Mouse (Mus musculus) natural killer cell, adult 2 months (primary cell): ENCODE measurements around the gene Ddx39b.

ENCODE experiments used
- DNase-seq, 2 experiments: peaks; one replicate each; pipeline ENCODE4 v3.0.0; 2022; ENCODE audit warnings: low spot score in 2 of 2

Ddx39b gene

GRCm38 (mm10) chr17:35261651-35262050 lies 20.1 kb downstream of the Ddx39b start:
- DNase-seq, result no peak

DNA sequence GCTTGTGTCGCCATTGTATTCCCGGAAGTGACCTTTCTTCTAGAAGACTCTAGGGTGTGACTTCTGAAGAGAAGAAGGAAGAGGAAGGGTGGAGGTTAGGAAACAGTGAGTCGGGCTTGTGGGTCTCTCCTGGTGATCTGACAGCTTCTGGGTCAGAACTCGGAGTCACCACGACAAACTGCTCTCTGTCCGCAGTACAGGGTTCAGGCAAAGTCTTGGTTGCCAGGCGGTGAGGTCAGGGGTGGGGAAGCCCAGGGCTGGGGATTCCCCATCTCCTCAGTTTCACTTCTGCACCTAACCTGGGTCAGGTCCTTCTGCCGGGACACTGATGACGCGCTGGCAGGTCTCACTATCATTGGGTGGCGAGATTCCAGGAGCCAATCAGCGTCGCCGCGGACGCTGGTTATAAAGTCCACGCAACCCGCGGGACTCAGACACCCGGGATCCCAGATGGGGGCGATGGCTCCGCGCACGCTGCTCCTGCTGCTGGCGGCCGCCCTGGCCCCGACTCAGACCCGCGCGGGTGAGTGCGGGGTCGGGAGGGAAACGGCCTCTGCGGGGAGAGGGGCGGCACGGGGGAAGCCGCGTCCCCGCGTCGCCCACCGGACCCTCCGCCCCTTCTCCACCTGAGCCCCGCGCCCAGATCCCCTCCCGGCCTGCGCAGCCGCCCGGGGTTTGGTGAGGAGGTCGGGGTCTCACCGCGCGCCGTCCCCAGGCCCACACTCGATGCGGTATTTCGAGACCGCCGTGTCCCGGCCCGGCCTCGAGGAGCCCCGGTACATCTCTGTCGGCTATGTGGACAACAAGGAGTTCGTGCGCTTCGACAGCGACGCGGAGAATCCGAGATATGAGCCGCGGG lies 21.3 kb downstream of the Ddx39b start, which contains the start of gene H2-D1:
TSS of gene H2-D1 (plus strand) at position 67 of the 859 bp plus-strand sequence.
- DNase-seq, result peak; percentile 100

GRCm38 (mm10) chr17:35263523-35263883 lies 22.0 kb downstream of the Ddx39b start:
- DNase-seq, result no peak

DNA sequence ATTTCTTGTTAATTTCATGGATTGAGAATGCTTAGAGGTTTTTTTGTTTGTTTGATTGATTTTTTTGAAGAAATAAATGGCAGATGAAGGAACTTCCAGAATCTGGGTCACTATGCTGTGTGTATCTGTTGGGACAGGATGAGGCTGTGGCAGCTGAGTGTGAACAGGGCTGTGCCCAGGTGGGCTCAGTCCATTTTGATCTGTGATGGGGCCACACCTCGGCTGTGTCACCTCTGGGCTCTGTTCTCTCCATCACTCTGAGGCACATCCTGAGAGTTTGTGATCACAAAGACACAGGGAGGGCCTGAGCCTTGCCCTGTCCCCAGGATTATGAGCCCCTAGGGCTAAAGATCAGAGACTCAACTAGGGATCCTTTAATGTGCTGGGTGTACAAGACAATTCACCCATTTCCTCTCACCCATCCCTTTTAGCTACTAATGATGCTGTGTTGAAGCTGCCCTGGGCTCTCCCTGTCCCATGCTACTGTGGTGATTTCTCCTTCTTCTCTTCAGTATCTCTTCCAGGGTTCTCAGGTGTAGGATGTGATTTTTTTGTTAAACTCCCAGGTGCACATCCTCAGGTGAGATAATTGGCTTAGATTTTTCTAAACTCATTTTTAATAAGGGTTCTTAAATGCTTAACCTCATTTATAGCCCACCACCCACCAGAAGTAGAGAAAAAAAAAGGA lies 26.0 kb downstream of the Ddx39b start:
- DNase-seq, result peak in 1 of 2 experiments; percentile 41

DNA sequence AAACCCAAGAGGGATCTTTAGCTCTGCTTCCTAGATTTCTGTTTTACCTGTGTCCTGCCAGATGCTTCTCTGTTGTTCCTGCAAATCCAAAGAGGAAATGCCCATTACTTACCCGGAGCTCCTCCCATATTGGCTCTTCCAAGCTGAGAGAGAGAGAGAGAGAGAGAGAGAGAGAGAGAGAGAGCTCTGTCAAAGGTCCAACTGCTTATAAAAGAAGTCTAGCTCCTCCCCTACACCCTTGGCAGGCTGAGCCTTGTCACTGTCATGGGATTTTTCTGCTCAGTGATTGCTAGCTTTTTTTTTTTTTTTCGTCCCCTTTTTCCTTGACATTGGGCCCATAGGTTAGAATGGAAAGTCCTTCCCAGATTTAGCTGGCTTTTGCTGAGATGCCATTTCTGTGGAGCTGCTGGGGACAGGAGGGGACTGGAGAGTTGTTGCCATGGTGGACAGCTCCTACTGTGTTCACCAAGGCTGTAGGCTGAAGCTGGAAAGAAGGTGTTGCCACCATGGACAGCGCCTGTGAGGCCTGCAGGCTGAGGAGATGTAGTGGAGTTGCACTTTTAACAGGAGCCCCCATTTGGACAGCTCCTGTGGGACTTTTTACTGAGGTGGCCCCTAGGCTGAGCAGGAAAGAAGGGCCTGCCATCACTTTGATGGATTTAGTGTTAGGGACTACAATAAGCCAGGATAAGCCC lies 28.3 kb downstream of the Ddx39b start:
- DNase-seq, result no peak

DNA sequence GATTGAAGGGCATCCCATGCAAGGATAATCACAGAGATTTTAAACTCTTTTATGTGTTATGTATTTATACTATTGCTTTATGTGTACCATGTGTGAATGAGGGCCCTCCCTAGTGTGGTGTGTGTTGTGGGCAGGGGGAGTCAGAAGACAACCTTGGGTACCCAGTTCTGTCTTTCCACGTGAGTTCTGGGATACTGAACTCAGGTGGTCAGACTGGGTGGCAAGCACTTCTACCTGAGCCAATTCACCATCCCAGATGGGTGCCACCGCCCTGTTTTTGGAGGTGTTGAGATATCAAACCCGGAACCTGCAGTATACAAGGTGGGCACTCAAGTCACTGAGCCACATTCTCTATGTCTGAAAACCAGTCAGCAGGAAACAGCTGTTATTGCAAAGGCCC lies 30.7 kb downstream of the Ddx39b start:
- DNase-seq, result no peak

GRCm38 (mm10) chr17:35274770-35275169 lies 33.2 kb downstream of the Ddx39b start:
- peak; percentile 76 to 85 for DNase-seq

GRCm38 (mm10) chr17:35276304-35276864 lies 34.8 kb downstream of the Ddx39b start:
- DNase-seq, result no peak

DNA sequence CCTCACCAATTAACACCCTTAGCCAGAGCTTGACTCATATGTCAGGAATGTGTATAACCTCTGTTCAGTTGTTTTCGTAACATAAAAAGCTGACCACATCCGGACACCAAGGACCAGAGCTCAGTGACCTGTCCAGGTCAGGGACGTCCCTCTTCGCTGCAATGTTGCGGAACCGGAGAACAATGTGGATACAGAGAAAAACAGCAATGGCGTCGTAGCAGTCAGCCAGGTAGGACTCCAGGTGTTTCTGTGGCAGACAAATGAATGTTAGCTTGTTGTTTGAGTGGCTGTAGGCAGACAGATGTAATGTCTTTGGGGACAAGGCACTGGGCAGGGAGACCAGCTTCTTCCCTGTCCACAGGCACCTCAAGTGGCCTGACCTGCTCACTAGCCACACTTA lies 36.5 kb downstream of the Ddx39b start:
- DNase-seq, result no peak

DNA sequence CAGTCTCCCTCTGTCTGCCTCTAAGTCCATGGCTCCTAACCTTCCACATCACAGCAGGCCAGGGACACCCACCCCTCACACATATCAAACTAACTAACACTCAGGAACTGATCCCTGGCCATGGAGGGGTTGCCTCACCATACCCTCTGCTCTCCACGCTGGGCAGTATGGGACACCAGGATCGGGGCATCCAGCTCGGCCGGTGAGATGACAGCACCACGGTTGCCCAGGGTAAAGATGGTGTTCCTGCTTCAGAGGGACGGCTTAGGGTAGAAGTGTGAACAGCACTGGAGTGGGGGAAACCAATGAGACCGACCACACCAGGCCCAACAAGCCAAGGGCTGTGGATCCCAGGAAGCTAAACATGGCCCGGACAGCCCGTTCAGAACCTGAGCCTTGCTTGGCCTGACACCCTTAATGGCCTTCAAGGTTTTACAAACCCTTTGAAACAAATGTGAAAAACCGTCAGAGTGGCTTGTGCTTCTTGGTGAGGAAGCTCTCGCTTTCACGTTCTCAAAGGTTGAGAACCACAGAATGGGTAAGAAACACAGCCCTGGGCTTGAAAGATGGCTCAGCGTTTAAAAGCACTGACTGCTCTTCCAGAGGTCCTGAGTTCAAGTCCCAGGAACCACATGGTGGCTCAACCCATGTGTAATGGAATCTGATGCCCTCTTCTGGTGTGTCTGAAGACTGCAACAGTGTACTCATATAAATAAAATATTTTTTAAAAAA lies 37.6 kb downstream of the Ddx39b start:
- no peak for DNase-seq

GRCm38 (mm10) chr17:35280276-35280675 lies 38.7 kb downstream of the Ddx39b start:
- DNase-seq, result no peak

DNA sequence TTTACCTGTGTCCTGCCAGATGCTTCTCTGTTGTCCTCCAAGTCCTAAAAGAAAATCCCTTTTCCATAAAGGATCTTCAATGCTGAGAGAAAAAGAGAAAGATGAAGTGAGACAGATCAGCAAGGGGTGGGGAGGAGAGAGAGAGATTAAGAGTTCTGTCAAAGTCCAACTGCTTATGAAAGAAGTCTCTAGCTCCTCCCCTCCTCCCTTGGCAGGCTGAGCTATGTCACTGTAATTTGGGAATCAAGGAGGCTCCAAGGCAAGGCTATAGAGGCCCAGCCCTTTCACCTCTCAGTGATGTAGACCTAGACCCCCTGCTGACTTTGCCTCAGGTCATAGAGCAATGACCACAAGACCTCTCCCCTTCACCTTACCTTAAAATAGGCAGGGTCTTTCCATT lies 43.9 kb downstream of the Ddx39b start:
- DNase-seq, result no peak

- peak; percentile 74 to 83 for DNase-seq
Measured at GRCm38 (mm10) chr17:35295796-35296195, 54.2 kb downstream of the Ddx39b start.

GRCm38 (mm10) chr17:35300261-35300945 lies 58.9 kb downstream of the Ddx39b start:
- peak in 1 of 2 experiments; percentile 45 for DNase-seq

GRCm38 (mm10) chr17:35301645-35302258 lies 60.2 kb downstream of the Ddx39b start:
- peak; percentile 79 to 88 for DNase-seq

- DNase-seq, result no peak
Measured at GRCm38 (mm10) chr17:35303271-35303670, 61.7 kb downstream of the Ddx39b start.
